Mouse (Mus musculus): ENCODE measurements around the gene Kif24. TPM values are rescaled to one million over a fixed set of nuclear protein-coding genes. Genes with fewer than 3 reads are reported as not detected.

Gene Kif24
- polyA plus RNA-seq, 1 experiment from 2014 or later, result 2.4 TPM

GRCm38 (mm10) chr4:41377567-41377966, 87.1 kb downstream of the Kif24 start:
- H3K4me1 ChIP-seq (ENCODE audit: control insufficient read depth, insufficient read depth, low read depth, low read length), result no peaks in the 10 kb centered on the region
- H3K27ac ChIP-seq (ENCODE audit: low read depth, low read length), result no peak overlapping the region
- H3K36me3 ChIP-seq (ENCODE audit: control insufficient read depth, insufficient read depth, low read length), result peaks cover 23% of the 10 kb centered on the region
- H3K4me2 ChIP-seq (ENCODE audit: low read length), result no peak overlapping the region
- no peak for ATAC-seq
- no peaks in the 10 kb centered on the region for H3K9me3 ChIP-seq (ENCODE audit: control insufficient read depth, low read length)
- H3K27me3 ChIP-seq (replicated peaks; ENCODE audit: control insufficient read depth, insufficient read depth, low read length), result no peaks in the 10 kb centered on the region
- no peak overlapping the region for H3K9ac ChIP-seq (ENCODE audit: low read depth, low read length)
- no peak overlapping the region for H3K4me3 ChIP-seq (ENCODE audit: low read length)

GRCm38 (mm10) chr4:41369702-41370437, 94.8 kb downstream of the Kif24 start:
- H3K4me2 ChIP-seq (ENCODE audit: low read length), result no peak overlapping the region
- no peak for ATAC-seq
- no peaks in the 10 kb centered on the region for H3K4me1 ChIP-seq (ENCODE audit: control insufficient read depth, insufficient read depth, low read depth, low read length)
- H3K36me3 ChIP-seq (ENCODE audit: control insufficient read depth, insufficient read depth, low read length), result no peaks in the 10 kb centered on the region
- no peak overlapping the region for H3K27ac ChIP-seq (ENCODE audit: low read depth, low read length)
- no peaks in the 10 kb centered on the region for H3K9me3 ChIP-seq (ENCODE audit: control insufficient read depth, low read length)
- WGBS, result 94% methylated on average over 9 of the region's 9 CpGs
- H3K27me3 ChIP-seq (replicated peaks; ENCODE audit: control insufficient read depth, insufficient read depth, low read length), result no peaks in the 10 kb centered on the region
- H3K9ac ChIP-seq (ENCODE audit: low read depth, low read length), result no peak overlapping the region
- H3K4me3 ChIP-seq (ENCODE audit: low read length), result no peak overlapping the region

- no peaks in the 10 kb centered on the region for H3K27me3 ChIP-seq (replicated peaks; ENCODE audit: control insufficient read depth, insufficient read depth, low read length)
- H3K4me1 ChIP-seq (ENCODE audit: control insufficient read depth, insufficient read depth, low read depth, low read length), result no peaks in the 10 kb centered on the region
- no peak overlapping the region for H3K4me2 ChIP-seq (ENCODE audit: low read length)
- H3K36me3 ChIP-seq (ENCODE audit: control insufficient read depth, insufficient read depth, low read length), result no peaks in the 10 kb centered on the region
- H3K4me3 ChIP-seq (ENCODE audit: low read length), result no peak overlapping the region
- H3K9ac ChIP-seq (ENCODE audit: low read depth, low read length), result no peak overlapping the region
- no peak overlapping the region for H3K27ac ChIP-seq (ENCODE audit: low read depth, low read length)
- no peaks in the 10 kb centered on the region for H3K9me3 ChIP-seq (ENCODE audit: control insufficient read depth, low read length)
- WGBS, result 85% methylated on average over 4 of the region's 4 CpGs
- no peak for ATAC-seq
Observed at GRCm38 (mm10) chr4:41368198-41368597, 96.5 kb downstream of the Kif24 start.

- Histone ChIP-seq H3K27me3 (replicated peaks; ENCODE audit: control insufficient read depth, insufficient read depth, low read length) (no peaks in the 10 kb centered on the region), H3K27ac (ENCODE audit: low read depth, low read length) (no peak overlapping the region), H3K36me3 (ENCODE audit: control insufficient read depth, insufficient read depth, low read length) (peaks cover 2% of the 10 kb centered on the region; the same call in 1 of the 2 replicates), H3K4me2 (ENCODE audit: low read length) (no peak overlapping the region), H3K4me3 (ENCODE audit: low read length) (no peak overlapping the region), H3K9ac (ENCODE audit: low read depth, low read length) (no peak overlapping the region), H3K9me3 (ENCODE audit: control insufficient read depth, low read length) (no peaks in the 10 kb centered on the region), H3K4me1 (ENCODE audit: control insufficient read depth, insufficient read depth, low read depth, low read length) (no peaks in the 10 kb centered on the region)
- 97% methylated on average over 3 of the region's 3 CpGs for WGBS
- ATAC-seq, result no peak
Observed at GRCm38 (mm10) chr4:41361059-41361458, 103.6 kb downstream of the Kif24 start.

- Histone ChIP-seq H3K27me3 (replicated peaks; ENCODE audit: control insufficient read depth, insufficient read depth, low read length) (no peaks in the 10 kb centered on the region), H3K27ac (ENCODE audit: low read depth, low read length) (no peak overlapping the region), H3K4me1 (ENCODE audit: control insufficient read depth, insufficient read depth, low read depth, low read length) (no peaks in the 10 kb centered on the region), H3K9me3 (ENCODE audit: control insufficient read depth, low read length) (no peaks in the 10 kb centered on the region), H3K4me2 (ENCODE audit: low read length) (no peak overlapping the region), H3K9ac (ENCODE audit: low read depth, low read length) (no peak overlapping the region), H3K4me3 (ENCODE audit: low read length) (no peak overlapping the region), H3K36me3 (ENCODE audit: control insufficient read depth, insufficient read depth, low read length) (peaks cover 2% of the 10 kb centered on the region; the same call in 1 of the 2 replicates)
- no peak for ATAC-seq
- 92% methylated on average over 7 of the region's 7 CpGs for WGBS
Observed at GRCm38 (mm10) chr4:41359358-41359757, 105.3 kb downstream of the Kif24 start.

GRCm38 (mm10) chr4:41358669-41359068, 106.0 kb downstream of the Kif24 start:
- Histone ChIP-seq H3K9ac (ENCODE audit: low read depth, low read length) (no peak overlapping the region), H3K36me3 (ENCODE audit: control insufficient read depth, insufficient read depth, low read length) (peaks cover 2% of the 10 kb centered on the region; the same call in 1 of the 2 replicates)
- WGBS, result 91% methylated on average over 2 of the region's 2 CpGs

GRCm38 (mm10) chr4:41357154-41357553, 107.5 kb downstream of the Kif24 start:
- ATAC-seq, result no peak
- H3K9ac ChIP-seq (ENCODE audit: low read depth, low read length), result no peak overlapping the region
- no peak overlapping the region for H3K4me2 ChIP-seq (ENCODE audit: low read length)
- 45% methylated on average over 2 of the region's 2 CpGs for WGBS
- no peaks in the 10 kb centered on the region for H3K9me3 ChIP-seq (ENCODE audit: control insufficient read depth, low read length)
- H3K27me3 ChIP-seq (replicated peaks; ENCODE audit: control insufficient read depth, insufficient read depth, low read length), result no peaks in the 10 kb centered on the region
- H3K4me1 ChIP-seq (ENCODE audit: control insufficient read depth, insufficient read depth, low read depth, low read length), result no peaks in the 10 kb centered on the region
- no peak overlapping the region for H3K4me3 ChIP-seq (ENCODE audit: low read length)
- peaks cover 2% of the 10 kb centered on the region; the same call in 1 of the 2 replicates for H3K36me3 ChIP-seq (ENCODE audit: control insufficient read depth, insufficient read depth, low read length)
- no peak overlapping the region for H3K27ac ChIP-seq (ENCODE audit: low read depth, low read length)

More at GRCm38 (mm10) chr4:41358669-41359068, 106.0 kb downstream of the Kif24 start:
- Histone ChIP-seq H3K9me3 (ENCODE audit: control insufficient read depth, low read length) (no peaks in the 10 kb centered on the region), H3K4me1 (ENCODE audit: control insufficient read depth, insufficient read depth, low read depth, low read length) (no peaks in the 10 kb centered on the region), H3K4me2 (ENCODE audit: low read length) (no peak overlapping the region), H3K4me3 (ENCODE audit: low read length) (no peak overlapping the region), H3K27ac (ENCODE audit: low read depth, low read length) (no peak overlapping the region), H3K27me3 (replicated peaks; ENCODE audit: control insufficient read depth, insufficient read depth, low read length) (no peaks in the 10 kb centered on the region)
- ATAC-seq, result no peak

GRCm38 (mm10) chr4:41353265-41353664, 111.4 kb downstream of the Kif24 start:
- Histone ChIP-seq H3K9ac (ENCODE audit: low read depth, low read length) (no peak overlapping the region), H3K9me3 (ENCODE audit: control insufficient read depth, low read length) (no peaks in the 10 kb centered on the region), H3K4me3 (ENCODE audit: low read length) (no peak overlapping the region), H3K4me1 (ENCODE audit: control insufficient read depth, insufficient read depth, low read depth, low read length) (peaks cover 5% of the 10 kb centered on the region), H3K36me3 (ENCODE audit: control insufficient read depth, insufficient read depth, low read length) (no peaks in the 10 kb centered on the region), H3K4me2 (ENCODE audit: low read length) (no peak overlapping the region), H3K27ac (ENCODE audit: low read depth, low read length) (no peak overlapping the region), H3K27me3 (replicated peaks; ENCODE audit: control insufficient read depth, insufficient read depth, low read length) (no peaks in the 10 kb centered on the region)
- 97% methylated on average over 1 of the region's 1 CpGs for WGBS
- no peak for ATAC-seq

GRCm38 (mm10) chr4:41352758-41353157, 111.9 kb downstream of the Kif24 start:
- no peak for ATAC-seq
- H3K27ac ChIP-seq (ENCODE audit: low read depth, low read length), result no peak overlapping the region
- WGBS, result 92% methylated on average over 4 of the region's 4 CpGs
- no peaks in the 10 kb centered on the region for H3K9me3 ChIP-seq (ENCODE audit: control insufficient read depth, low read length)
- H3K4me3 ChIP-seq (ENCODE audit: low read length), result no peak overlapping the region
- H3K36me3 ChIP-seq (ENCODE audit: control insufficient read depth, insufficient read depth, low read length), result no peaks in the 10 kb centered on the region
- H3K4me1 ChIP-seq (ENCODE audit: control insufficient read depth, insufficient read depth, low read depth, low read length), result peaks cover 10% of the 10 kb centered on the region
- H3K27me3 ChIP-seq (replicated peaks; ENCODE audit: control insufficient read depth, insufficient read depth, low read length), result no peaks in the 10 kb centered on the region
- H3K4me2 ChIP-seq (ENCODE audit: low read length), result no peak overlapping the region
- H3K9ac ChIP-seq (ENCODE audit: low read depth, low read length), result no peak overlapping the region
